Mouse (Mus musculus): ENCODE results near the gene H2al1e. TPM values are rescaled to one million over a fixed set of nuclear protein-coding genes. Genes with fewer than 3 reads are reported as not detected.
A peak's percentile ranks its signal among the peaks of the same experiment; 100 is the strongest.
"Not testable (repeated sequence)": the region's sequence is repeated elsewhere in the genome, so short reads cannot be mapped to it uniquely, and the experiment has no call there.

The H2al1e gene
- not detected in 2 replicates for polyA plus RNA-seq (2012; rRNA removed)

DNA sequence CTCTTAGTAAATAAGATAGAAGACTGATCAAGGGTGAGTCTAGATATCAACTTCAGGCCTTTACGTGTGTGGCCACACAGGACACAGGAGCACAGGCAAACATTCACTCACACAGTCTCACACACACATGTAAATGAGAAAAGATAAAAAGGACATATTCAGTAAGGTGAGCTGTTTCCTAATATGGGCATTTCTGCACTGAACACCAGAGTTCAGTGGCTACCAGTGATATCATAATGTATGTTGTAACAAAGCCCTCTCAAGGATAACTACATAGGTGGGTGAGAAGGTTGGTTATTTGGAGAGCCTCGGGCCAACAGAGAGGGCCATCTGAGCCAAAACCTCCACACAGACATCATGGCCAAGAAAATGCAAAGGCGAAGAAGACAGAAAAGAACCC is at the start of gene H2al1e:
H2al1e (plus strand) TSS at position 301 of the 400 bp plus-strand sequence.
- DNase-seq (ENCODE audit: extremely low spot score in 1 of 2, low spot score in 1 of 2) = not testable (repeated sequence)

DNA sequence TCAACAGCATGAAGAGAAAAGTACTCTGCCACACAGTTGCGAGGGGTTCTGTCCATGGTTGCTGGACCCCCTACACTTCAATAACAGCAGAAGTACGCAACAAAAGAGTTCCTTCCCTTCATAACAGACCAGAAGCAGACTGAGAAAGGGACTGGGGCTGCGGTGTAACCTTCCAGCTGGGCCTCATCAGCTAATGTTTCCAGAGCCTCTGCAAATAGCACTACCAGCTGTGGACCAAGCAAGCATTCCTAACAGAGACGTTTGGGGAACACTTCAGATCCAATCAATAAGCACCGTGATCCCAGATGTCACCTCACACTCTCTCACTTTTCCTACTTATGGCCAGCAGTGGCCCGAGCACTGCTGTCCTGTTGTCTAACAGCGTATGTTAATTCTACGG is 46.8 kb upstream of the H2al1e start:
- no peak for DNase-seq (ENCODE audit: extremely low spot score in 1 of 2, low spot score in 1 of 2)

DNA sequence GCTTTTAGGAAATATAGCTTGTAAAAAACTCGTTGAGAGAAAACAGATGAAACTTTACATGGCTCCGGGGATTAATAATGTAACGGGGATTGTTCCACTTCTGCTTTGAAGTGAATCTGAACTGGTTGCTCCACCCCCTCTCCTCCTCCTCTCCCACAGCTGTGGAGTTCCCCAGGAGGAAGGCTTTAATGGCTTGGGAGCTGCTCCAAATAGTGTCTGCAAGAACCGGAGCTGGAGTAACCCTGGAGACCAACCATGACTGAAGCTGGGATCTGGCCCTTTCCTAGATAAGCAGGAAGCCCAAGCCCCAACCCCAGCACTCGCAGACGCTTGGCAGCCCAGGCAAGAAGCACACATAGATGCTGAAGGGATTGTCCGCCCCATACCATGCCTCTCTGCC is 43.9 kb upstream of the H2al1e start:
- peak in 1 of 2 experiments; percentile 19 for DNase-seq (ENCODE audit: extremely low spot score in 1 of 2, low spot score in 1 of 2)

DNA sequence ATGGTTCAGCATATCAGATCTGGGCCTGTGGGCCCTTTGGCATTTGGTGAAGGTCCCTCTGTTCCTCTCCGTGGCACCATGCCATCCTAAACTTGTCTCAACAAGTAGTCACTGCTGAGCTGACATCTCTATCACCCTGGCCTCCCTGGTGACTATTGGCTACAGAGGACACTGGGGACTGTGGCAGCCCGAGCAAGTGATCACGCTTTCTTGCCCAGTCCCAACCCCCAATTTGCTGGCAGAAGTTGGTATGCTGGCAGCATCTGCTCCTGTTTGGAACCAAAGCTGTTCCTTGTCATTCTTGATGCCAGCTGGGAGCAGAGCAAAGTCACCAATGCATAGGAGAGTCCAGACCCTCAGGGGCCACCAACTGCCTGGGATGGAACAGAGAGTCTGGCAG is 42.7 kb upstream of the H2al1e start:
- DNase-seq (ENCODE audit: extremely low spot score in 1 of 2, low spot score in 1 of 2) = peak in 1 of 2 experiments; percentile 29

DNA sequence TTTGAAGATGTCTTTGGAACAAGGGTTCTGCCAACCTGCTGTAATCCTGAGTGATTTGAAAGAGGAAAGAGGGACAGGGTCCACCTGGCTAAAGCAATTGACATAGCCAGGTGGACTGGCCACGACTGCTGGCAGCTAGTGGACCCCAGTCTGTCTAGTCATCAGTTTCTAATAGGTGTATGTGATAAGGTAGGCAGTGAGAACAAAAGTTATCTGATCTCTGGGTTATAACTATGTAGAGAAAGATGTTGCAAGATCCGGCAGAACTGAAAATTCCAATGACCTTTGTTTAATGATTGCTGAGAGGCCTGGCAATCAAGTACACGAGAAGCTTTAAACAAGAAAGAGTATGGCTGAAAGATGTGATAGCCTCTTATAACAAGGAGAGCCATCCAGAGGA is 38.5 kb upstream of the H2al1e start:
- no peak for DNase-seq (ENCODE audit: extremely low spot score in 1 of 2, low spot score in 1 of 2)

DNA sequence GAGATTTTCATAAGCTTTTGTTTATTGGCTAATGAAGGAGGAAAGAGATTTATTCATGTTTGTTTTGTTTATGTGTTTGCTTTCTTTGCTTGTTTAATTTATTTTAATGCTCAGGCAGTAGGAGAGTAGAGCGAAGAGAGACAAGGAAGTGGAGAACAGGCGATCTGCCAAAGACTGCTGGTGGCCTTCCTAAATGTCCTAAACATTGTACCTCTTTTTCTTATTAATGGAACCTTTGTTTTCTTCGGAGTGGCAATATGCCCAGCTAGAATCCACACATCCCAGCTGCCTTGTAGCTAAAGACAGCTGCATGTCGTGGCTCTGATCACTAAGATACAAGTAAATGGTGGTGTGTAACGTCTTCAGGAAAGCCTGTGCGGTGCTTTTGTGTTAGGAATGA is 34.7 kb upstream of the H2al1e start:
- no peak for DNase-seq (ENCODE audit: extremely low spot score in 1 of 2, low spot score in 1 of 2)

DNA sequence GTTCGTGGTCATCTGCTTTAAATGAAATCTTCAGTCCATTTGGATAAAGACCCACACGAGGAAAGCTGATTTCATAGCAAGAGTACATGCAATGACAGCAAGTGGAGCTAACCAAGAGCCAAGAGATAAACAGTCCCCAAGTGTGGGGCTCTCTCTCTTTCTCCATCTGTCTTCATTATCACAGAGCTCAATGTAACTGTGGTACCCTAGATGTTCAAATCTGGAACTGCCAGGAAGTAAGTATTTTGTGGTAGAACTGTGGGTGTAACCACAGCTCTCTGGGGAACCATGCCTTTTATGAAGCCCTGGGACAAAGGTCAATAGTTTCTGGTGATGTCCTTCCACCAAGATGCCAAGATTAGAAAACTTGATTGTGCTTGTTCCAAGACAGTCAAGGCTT is 31.0 kb upstream of the H2al1e start:
- no peak for DNase-seq (ENCODE audit: extremely low spot score in 1 of 2, low spot score in 1 of 2)

DNA sequence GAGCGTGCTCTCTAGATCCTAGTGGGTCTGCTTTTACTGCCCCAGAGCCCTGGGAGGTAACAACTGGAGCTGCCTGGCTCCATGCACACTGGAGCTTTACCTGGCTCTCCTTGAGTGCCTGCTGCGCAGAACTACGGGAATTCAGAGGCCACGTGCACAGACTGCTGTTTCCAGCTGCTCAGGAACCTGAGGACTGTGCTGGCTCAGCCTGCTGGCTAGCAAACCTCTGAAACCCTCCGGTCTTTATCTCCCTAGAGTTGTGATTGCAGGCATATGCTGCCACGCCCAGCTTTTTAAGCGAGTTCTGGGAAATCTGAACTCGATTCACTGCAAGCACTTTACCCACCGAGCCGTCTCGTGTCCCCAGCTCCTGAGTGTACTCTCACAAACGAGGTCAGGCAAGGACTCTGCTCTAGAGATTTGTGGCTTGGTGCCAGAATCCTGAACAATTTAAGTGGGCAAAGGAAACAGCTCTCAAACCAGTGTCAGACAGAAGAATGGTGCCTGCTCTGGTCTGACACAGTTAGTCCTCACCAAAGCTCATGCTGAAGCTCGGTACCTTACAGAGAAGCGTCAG is 23.3 kb upstream of the H2al1e start:
- DNase-seq (ENCODE audit: extremely low spot score in 1 of 2, low spot score in 1 of 2) = no peak

DNA sequence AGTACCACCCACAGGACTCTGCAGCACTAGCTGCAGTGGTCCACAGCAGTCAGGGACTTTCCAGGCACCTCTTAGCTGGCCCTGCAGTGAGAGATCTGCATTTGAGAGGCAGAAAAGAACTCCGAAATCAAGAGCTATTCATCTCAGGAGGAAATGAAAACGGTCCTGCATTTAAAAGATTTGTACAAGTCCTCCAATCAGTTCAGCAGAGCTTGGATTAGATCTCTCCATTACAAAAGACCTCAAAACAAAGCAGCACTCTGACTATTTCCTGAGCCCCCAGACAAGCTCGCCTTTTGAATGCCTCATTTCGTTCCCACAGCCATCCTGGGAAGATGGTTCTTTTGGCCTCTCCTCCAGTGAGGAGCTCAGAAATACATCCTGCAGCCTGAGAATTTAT is 22.5 kb upstream of the H2al1e start:
- DNase-seq (ENCODE audit: extremely low spot score in 1 of 2, low spot score in 1 of 2) = no peak

DNA sequence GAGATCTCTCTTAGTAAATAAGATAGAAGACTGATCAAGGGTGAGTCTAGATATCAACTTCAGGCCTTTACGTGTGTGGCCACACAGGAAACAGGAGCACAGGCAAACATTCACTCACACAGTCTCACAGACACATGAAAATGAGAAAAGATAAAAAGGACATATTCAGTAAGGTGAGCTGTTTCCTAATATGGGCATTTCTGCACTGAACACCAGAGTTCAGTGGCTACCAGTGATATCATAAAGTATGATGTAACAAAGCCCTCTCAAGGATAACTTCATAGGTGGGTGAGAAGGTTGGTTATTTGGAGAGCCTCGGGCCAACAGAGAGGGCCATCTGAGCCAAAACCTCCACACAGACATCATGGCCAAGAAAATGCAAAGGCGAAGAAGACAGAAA is 12.8 kb upstream of the H2al1e start, which contains the start of gene H2al1a:
H2al1a (plus strand) TSS at position 301 of the 400 bp plus-strand sequence.
- DNase-seq (ENCODE audit: extremely low spot score in 1 of 2, low spot score in 1 of 2) = not testable (repeated sequence)

DNA sequence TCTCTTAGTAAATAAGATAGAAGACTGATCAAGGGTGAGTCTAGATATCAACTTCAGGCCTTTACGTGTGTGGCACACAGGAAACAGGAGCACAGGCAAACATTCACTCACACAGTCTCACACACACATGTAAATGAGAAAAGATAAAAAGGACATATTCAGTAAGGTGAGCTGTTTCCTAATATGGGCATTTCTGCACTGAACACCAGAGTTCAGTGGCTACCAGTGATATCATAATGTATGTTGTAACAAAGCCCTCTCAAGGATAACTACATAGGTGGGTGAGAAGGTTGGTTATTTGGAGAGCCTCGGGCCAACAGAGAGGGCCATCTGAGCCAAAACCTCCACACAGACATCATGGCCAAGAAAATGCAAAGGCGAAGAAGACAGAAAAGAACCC is 9.6 kb upstream of the H2al1e start, which contains the start of gene H2al1b:
H2al1b (plus strand) TSS at position 301 of the 400 bp plus-strand sequence.
- not testable (repeated sequence) for DNase-seq (ENCODE audit: extremely low spot score in 1 of 2, low spot score in 1 of 2)

DNA sequence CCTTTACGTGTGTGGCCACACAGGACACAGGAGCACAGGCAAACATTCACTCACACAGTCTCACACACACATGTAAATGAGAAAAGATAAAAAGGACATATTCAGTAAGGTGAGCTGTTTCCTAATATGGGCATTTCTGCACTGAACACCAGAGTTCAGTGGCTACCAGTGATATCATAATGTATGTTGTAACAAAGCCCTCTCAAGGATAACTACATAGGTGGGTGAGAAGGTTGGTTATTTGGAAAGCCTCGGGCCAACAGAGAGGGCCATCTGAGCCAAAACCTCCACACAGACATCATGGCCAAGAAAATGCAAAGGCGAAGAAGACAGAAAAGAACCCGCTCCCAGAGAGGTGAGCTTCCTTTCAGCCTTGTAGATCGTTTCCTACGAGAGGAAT is 6.4 kb upstream of the H2al1e start, which contains the start of gene H2al1c:
H2al1c (plus strand) TSS at position 301 of the 400 bp plus-strand sequence.
- not testable (repeated sequence) for DNase-seq (ENCODE audit: extremely low spot score in 1 of 2, low spot score in 1 of 2)

DNA sequence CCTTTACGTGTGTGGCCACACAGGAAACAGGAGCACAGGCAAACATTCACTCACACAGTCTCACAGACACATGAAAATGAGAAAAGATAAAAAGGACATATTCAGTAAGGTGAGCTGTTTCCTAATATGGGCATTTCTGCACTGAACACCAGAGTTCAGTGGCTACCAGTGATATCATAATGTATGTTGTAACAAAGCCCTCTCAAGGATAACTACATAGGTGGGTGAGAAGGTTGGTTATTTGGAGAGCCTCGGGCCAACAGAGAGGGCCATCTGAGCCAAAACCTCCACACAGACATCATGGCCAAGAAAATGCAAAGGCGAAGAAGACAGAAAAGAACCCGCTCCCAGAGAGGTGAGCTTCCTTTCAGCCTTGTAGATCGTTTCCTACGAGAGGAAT is 3.2 kb upstream of the H2al1e start, which contains the start of gene H2al1d:
H2al1d (plus strand) TSS at position 301 of the 400 bp plus-strand sequence.
- DNase-seq (ENCODE audit: extremely low spot score in 1 of 2, low spot score in 1 of 2) = not testable (repeated sequence)

DNA sequence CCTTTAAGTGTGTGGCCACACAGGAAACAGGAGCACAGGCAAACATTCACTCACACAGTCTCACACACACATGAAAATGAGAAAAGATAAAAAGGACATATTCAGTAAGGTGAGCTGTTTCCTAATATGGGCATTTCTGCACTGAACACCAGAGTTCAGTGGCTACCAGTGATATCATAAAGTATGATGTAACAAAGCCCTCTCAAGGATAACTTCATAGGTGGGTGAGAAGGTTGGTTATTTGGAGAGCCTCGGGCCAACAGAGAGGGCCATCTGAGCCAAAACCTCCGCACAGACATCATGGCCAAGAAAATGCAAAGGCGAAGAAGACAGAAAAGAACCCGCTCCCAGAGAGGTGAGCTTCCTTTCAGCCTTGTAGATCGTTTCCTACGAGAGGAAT is 3.1 kb downstream of the H2al1e start, which contains the start of gene H2al1f:
H2al1f (plus strand) TSS at position 301 of the 400 bp plus-strand sequence.
- not testable (repeated sequence) for DNase-seq (ENCODE audit: extremely low spot score in 1 of 2, low spot score in 1 of 2)

DNA sequence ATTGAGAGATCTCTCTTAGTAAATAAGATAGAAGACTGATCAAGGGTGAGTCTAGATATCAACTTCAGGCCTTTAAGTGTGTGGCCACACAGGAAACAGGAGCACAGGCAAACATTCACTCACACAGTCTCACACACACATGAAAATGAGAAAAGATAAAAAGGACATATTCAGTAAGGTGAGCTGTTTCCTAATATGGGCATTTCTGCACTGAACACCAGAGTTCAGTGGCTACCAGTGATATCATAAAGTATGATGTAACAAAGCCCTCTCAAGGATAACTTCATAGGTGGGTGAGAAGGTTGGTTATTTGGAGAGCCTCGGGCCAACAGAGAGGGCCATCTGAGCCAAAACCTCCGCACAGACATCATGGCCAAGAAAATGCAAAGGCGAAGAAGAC is 6.2 kb downstream of the H2al1e start, which contains the start of gene H2al1g:
H2al1g (plus strand) TSS at position 301 of the 400 bp plus-strand sequence.
- not testable (repeated sequence) for DNase-seq (ENCODE audit: extremely low spot score in 1 of 2, low spot score in 1 of 2)

DNA sequence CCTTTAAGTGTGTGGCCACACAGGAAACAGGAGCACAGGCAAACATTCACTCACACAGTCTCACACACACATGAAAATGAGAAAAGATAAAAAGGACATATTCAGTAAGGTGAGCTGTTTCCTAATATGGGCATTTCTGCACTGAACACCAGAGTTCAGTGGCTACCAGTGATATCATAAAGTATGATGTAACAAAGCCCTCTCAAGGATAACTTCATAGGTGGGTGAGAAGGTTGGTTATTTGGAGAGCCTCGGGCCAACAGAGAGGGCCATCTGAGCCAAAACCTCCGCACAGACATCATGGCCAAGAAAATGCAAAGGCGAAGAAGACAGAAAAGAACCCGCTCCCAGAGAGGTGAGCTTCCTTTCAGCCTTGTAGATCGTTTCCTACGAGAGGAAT is 9.5 kb downstream of the H2al1e start, which contains the start of gene H2al1h:
H2al1h (plus strand) TSS at position 301 of the 400 bp plus-strand sequence.
- DNase-seq (ENCODE audit: extremely low spot score in 1 of 2, low spot score in 1 of 2) = not testable (repeated sequence)

DNA sequence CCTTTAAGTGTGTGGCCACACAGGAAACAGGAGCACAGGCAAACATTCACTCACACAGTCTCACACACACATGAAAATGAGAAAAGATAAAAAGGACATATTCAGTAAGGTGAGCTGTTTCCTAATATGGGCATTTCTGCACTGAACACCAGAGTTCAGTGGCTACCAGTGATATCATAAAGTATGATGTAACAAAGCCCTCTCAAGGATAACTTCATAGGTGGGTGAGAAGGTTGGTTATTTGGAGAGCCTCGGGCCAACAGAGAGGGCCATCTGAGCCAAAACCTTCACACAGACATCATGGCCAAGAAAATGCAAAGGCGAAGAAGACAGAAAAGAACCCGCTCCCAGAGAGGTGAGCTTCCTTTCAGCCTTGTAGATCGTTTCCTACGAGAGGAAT is 12.6 kb downstream of the H2al1e start, which contains the start of gene H2al1i:
H2al1i (plus strand) TSS at position 301 of the 400 bp plus-strand sequence.
- DNase-seq (ENCODE audit: extremely low spot score in 1 of 2, low spot score in 1 of 2) = not testable (repeated sequence)

DNA sequence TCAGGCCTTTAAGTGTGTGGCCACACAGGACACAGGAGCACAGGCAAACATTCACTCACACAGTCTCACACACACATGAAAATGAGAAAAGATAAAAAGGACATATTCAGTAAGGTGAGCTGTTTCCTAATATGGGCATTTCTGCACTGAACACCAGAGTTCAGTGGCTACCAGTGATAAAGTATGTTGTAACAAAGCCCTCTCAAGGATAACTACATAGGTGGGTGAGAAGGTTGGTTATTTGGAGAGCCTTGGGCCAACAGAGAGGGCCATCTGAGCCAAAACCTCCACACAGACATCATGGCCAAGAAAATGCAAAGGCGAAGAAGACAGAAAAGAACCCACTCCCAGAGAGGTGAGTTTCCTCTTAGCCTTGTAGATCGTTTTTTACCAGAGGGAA is 15.8 kb downstream of the H2al1e start, which contains the start of gene H2al1j:
H2al1j (plus strand) TSS at position 301 of the 400 bp plus-strand sequence.
- not testable (repeated sequence) for DNase-seq (ENCODE audit: extremely low spot score in 1 of 2, low spot score in 1 of 2)

DNA sequence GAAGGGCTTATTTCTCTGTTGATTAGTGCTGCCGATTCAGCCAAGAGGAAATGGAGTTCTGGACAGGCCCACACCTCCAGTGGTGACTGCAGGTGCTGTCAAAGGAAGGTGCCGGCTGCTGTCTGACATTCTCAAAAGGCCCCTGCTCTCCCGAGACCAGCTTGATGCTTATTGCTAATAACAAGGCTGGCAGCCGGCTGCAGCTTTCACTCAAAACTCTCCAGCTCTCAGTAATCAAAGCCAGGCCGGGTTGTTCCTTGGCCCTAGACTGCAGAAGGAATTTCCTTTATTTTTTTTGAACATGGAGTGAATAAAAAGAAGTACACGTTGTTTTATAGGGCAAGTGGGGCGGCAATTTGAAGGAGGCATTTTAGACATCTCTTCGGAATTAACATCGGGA is 34.0 kb downstream of the H2al1e start:
- DNase-seq (ENCODE audit: extremely low spot score in 1 of 2, low spot score in 1 of 2) = no peak

DNA sequence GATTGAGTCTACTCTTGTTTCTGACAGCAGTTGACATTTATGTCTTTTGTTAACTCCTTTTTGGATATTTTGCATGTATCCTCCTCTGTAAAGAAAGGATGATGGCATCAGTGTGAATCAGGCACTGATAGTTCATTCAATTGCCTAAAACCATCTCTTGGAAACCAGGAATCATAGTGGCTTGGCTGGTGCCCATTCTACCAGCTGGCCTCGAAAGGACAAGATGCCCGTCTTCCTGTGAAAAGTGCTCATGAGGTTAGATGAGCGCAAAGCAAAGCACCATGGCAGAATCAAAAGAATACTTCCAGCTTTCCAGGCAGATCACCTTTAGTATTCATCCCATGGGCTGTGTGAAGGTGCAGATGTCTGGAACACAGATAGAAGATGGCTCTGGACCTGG is 35.0 kb downstream of the H2al1e start:
- DNase-seq (ENCODE audit: extremely low spot score in 1 of 2, low spot score in 1 of 2) = no peak

DNA sequence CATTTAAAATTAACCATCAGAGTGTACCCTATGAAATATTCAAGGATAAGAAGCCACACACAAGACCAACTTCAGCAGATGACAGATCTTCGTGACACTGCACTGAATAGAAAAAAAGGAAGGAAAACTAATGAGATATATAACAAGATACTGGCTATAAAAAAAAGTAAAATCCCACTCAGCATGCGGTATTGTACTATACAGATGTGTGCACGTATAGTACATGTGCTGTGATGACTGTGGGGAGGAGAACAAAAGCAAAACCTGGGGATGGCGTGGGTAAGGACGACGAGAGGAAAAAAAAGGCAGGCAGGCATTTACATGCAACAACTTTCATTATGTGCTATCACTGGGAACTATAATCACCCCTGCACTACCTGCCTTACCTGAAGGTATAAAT is 49.1 kb downstream of the H2al1e start:
- no peak for DNase-seq (ENCODE audit: extremely low spot score in 1 of 2, low spot score in 1 of 2)

DNA sequence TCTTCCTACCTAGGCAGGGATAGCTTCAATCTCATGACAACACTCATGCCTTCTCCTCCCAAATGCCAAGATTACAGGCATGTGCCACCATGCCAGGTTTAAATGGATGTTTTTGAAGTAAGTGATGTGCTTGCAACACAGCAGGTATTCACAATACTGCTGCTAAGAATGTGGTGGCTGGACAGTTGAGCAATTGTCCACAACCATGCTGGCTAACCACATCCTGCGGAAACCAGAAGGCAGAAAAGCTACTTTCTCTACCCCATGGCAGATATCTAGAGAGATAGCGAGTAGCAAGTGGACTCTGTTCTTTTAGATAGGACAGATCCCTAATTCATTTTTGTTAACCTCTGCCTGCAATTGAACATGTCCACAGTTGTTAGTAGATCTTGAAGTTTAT is 49.5 kb downstream of the H2al1e start:
- DNase-seq (ENCODE audit: extremely low spot score in 1 of 2, low spot score in 1 of 2) = no peak
